Mouse (Mus musculus) forebrain, embryonic 11.5 days (tissue): ENCODE data around the gene Hmgb2. TPM values are rescaled to one million over a fixed set of nuclear protein-coding genes. Genes with fewer than 3 reads are reported as not detected.

Source experiments
- ATAC-seq: fragments of 200-750 bp; cut with Nextera tagmentation; replicated peaks from 2 replicates; pipeline ENCODE4 v1.8.0; 2017; ENCODE audit warnings: moderate TSS enrichment; ENCODE audit not compliant: low FRiP score
- DNase-seq: peaks from one replicate; pipeline ENCODE4 v3.0.0-alpha.2; 2017; ENCODE audit warnings: low spot score
- H3K27ac ChIP-seq: fragments of 300-500 bp; sonication (generic); 2 replicates; pipeline ENCODE4 v1.5.1; 2014; ENCODE audit warnings: low read depth, low read length
- H3K27me3 ChIP-seq: fragments of 300-500 bp; sonication (generic); 2 replicates; pipeline ENCODE4 v1.6.1; 2014; ENCODE audit warnings: mild to moderate bottlenecking, low read length, mixed read lengths; ENCODE audit not compliant: control insufficient read depth, insufficient read depth
- H3K36me3 ChIP-seq: fragments of 300-500 bp; sonication (generic); 2 replicates; pipeline ENCODE4 v1.6.1; 2014; ENCODE audit warnings: mild to moderate bottlenecking, low read length, moderate library complexity, mixed read lengths; ENCODE audit not compliant: control insufficient read depth, insufficient read depth
- H3K4me1 ChIP-seq: fragments of 300-500 bp; sonication (generic); replicated peaks from 2 replicates; pipeline ENCODE4 v1.6.1; 2014; ENCODE audit warnings: low read length, mixed read lengths; ENCODE audit not compliant: control insufficient read depth, insufficient read depth
- H3K4me2 ChIP-seq: fragments of 300-500 bp; sonication (generic); 2 replicates; pipeline ENCODE4 v1.6.1; 2014; ENCODE audit warnings: low read depth, mild to moderate bottlenecking, low read length, moderate library complexity, mixed read lengths; ENCODE audit not compliant: severe bottlenecking
- H3K4me3 ChIP-seq: fragments of 300-500 bp; sonication (generic); 2 replicates; pipeline ENCODE4 v1.5.1; 2014; ENCODE audit warnings: low read depth, low read length
- H3K9ac ChIP-seq: fragments of 300-500 bp; sonication (generic); 2 replicates; pipeline ENCODE4 v1.6.1; 2014; ENCODE audit warnings: low read length
- H3K9me3 ChIP-seq: fragments of 300-500 bp; sonication (generic); 2 replicates; pipeline ENCODE4 v1.6.1; 2016; ENCODE audit warnings: low read length, mixed read lengths; ENCODE audit not compliant: control insufficient read depth
- WGBS: fragments of 180-500 bp; shearing (Covaris S2); extraction: QIAGEN DNeasy Blood & Tissue Kit; methylation state at CpG from one replicate; pipeline ENCODE4 v1.1.7; 2014; 5-methylcytosine and 5-hydroxymethylcytosine counted together
- polyA plus RNA-seq: library from polyadenylated mRNA; unstranded; fragments of >200 nt; fragmentation: Nextera tagmentation; extraction: Ambion mirVana; gene quantifications from 2 replicates; pipeline ENCODE4 v1.2.1, GENCODE M21; 2014

Gene Hmgb2
- polyA plus RNA-seq, 1 experiment from 2014 or later: 749 TPM

DNA sequence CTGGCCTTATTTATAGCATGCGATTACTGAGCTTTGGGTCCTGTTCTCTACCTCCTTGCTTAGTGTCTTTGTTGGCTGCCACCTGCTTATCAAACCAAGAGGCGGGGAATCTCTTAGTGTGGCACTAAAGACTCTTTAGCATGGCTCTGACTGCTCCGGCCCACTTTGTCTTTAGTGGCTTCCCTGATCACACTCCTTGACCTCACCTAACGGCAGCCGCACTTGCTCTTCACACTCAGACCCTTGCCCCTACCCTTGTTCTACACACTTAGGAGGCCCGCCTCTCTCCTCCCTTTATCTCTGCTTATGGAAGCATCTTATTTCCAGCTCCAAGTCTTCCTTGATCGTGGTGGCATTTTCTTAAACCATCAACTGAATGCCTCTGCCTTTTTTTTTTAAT lies 26.9 kb downstream of the Hmgb2 start:
- 80% methylated on average over 7 of the region's 7 CpGs for WGBS
- no peak overlapping the region for H3K4me2 ChIP-seq
- no peak for ATAC-seq
- no peaks in the 10 kb centered on the region for H3K36me3 ChIP-seq
- no peaks in the 10 kb centered on the region for H3K4me1 ChIP-seq
- H3K9me3 ChIP-seq: no peaks in the 10 kb centered on the region
- H3K27ac ChIP-seq: no peak overlapping the region
- H3K4me3 ChIP-seq: no peak overlapping the region
- no peak overlapping the region for H3K9ac ChIP-seq
- H3K27me3 ChIP-seq: no peaks in the 10 kb centered on the region
- DNase-seq: no peak

DNA sequence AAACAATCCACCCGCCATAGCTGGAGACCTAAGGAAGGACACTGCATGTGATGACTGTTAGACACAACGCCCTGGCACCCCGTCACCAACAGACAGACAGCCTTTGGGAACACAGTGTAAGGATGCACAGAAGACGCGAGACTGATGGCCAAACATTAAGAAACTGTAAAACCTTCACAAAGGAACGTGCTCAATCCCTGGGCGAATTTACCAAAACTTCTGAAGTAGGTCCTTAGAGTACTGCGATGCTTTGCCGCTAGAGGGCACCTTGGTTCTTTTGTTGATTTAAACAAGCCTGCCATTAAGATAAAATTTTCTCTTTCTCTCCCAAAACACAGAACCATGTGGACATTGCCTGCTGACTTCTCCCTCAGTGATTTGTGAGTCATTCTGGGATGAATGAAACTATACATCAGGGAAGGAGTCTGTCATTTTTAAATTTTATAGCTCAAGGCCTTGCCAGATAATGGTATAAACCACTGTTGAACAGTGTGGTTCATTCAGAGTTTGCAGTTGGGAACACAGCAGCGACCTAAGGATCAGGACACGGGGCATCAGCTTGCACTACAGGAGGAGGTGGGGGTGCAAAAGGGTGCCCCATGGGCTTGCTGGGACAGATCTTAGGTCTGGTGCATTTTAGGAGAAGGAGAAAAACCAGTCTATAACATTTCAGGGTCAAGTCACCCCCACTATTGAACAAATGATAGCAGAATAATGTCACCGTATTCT lies 28.6 kb downstream of the Hmgb2 start:
- H3K4me2 ChIP-seq: no peak overlapping the region
- no peak overlapping the region for H3K4me3 ChIP-seq
- H3K36me3 ChIP-seq: no peaks in the 10 kb centered on the region
- no peak overlapping the region for H3K27ac ChIP-seq
- H3K4me1 ChIP-seq: no peaks in the 10 kb centered on the region
- no peak overlapping the region for H3K9ac ChIP-seq
- peak; percentile 44 for ATAC-seq
- no peaks in the 10 kb centered on the region for H3K27me3 ChIP-seq
- WGBS: 44% methylated on average over 12 of the region's 12 CpGs
- DNase-seq: peak; percentile 78
- no peaks in the 10 kb centered on the region for H3K9me3 ChIP-seq

- no peak overlapping the region for H3K9ac ChIP-seq
- ATAC-seq (no peak), DNase-seq (no peak)
- no peaks in the 10 kb centered on the region for H3K9me3 ChIP-seq
- H3K27me3 ChIP-seq: no peaks in the 10 kb centered on the region
- no peak overlapping the region for H3K27ac ChIP-seq
- no peak overlapping the region for H3K4me3 ChIP-seq
- WGBS: 96% methylated on average over 11 of the region's 11 CpGs
- no peaks in the 10 kb centered on the region for H3K36me3 ChIP-seq
- no peak overlapping the region for H3K4me2 ChIP-seq
- H3K4me1 ChIP-seq: no peaks in the 10 kb centered on the region
Observed at GRCm38 (mm10) chr8:57540951-57541350, 29.2 kb downstream of the Hmgb2 start.

- Histone ChIP-seq H3K27ac (no peak overlapping the region), H3K36me3 (no peaks in the 10 kb centered on the region), H3K9me3 (no peaks in the 10 kb centered on the region), H3K4me3 (no peak overlapping the region), H3K9ac (no peak overlapping the region), H3K27me3 (no peaks in the 10 kb centered on the region), H3K4me2 (no peak overlapping the region), H3K4me1 (no peaks in the 10 kb centered on the region)
- ATAC-seq (no peak), DNase-seq (no peak)
- 89% methylated on average over 9 of the region's 9 CpGs for WGBS
Observed at GRCm38 (mm10) chr8:57541405-57541804, 29.7 kb downstream of the Hmgb2 start.

- Histone ChIP-seq H3K27me3 (no peaks in the 10 kb centered on the region), H3K9me3 (no peaks in the 10 kb centered on the region), H3K9ac (no peak overlapping the region), H3K27ac (no peak overlapping the region), H3K4me3 (no peak overlapping the region), H3K4me1 (no peaks in the 10 kb centered on the region), H3K36me3 (no peaks in the 10 kb centered on the region), H3K4me2 (no peak overlapping the region)
- DNase-seq: no peak
- ATAC-seq: no peak
- 88% methylated on average over 3 of the region's 3 CpGs for WGBS
Observed at GRCm38 (mm10) chr8:57546401-57546800, 34.7 kb downstream of the Hmgb2 start.

- no peaks in the 10 kb centered on the region for H3K4me1 ChIP-seq
- no peaks in the 10 kb centered on the region for H3K27me3 ChIP-seq
- H3K9ac ChIP-seq: no peak overlapping the region
- ATAC-seq: no peak
- H3K27ac ChIP-seq: no peak overlapping the region
- no peak for DNase-seq
- 93% methylated on average over 3 of the region's 3 CpGs for WGBS
- no peak overlapping the region for H3K4me3 ChIP-seq
- H3K4me2 ChIP-seq: no peak overlapping the region
- H3K36me3 ChIP-seq: no peaks in the 10 kb centered on the region
- H3K9me3 ChIP-seq: no peaks in the 10 kb centered on the region
Observed at GRCm38 (mm10) chr8:57546834-57547233, 35.1 kb downstream of the Hmgb2 start.

DNA sequence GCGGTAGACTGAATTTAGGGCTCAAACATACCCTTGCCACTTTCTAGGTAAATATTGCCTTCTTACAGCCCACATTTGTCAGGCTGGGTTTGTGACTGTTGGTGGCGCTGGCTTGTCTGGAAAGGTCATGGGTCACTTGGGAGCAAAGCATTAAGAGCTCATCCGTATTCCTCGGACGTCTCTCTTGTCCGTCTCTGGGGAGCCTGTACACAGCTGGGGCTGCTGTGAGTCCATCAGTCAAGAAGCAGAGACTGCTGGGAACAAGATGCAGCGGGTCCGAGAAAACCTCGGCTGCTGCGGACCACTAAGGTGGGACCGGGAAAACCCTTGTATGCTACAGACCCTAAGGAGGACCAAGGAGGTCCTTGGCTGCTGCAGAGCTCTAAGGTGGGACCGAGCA lies 35.9 kb downstream of the Hmgb2 start:
- no peak overlapping the region for H3K4me2 ChIP-seq
- no peaks in the 10 kb centered on the region for H3K9me3 ChIP-seq
- H3K4me1 ChIP-seq: no peaks in the 10 kb centered on the region
- H3K36me3 ChIP-seq: no peaks in the 10 kb centered on the region
- H3K9ac ChIP-seq: no peak overlapping the region
- H3K4me3 ChIP-seq: no peak overlapping the region
- no peak overlapping the region for H3K27ac ChIP-seq
- WGBS: 90% methylated on average over 12 of the region's 12 CpGs
- H3K27me3 ChIP-seq: no peaks in the 10 kb centered on the region
- DNase-seq (no peak), ATAC-seq (no peak)

- H3K4me2 ChIP-seq: no peak overlapping the region
- H3K4me3 ChIP-seq: no peak overlapping the region
- H3K27me3 ChIP-seq: no peaks in the 10 kb centered on the region
- DNase-seq (no peak), ATAC-seq (no peak)
- H3K27ac ChIP-seq: no peak overlapping the region
- H3K4me1 ChIP-seq: no peaks in the 10 kb centered on the region
- no peaks in the 10 kb centered on the region for H3K36me3 ChIP-seq
- WGBS: 90% methylated on average over 14 of the region's 14 CpGs
- no peaks in the 10 kb centered on the region for H3K9me3 ChIP-seq
- no peak overlapping the region for H3K9ac ChIP-seq
Observed at GRCm38 (mm10) chr8:57552102-57553032, 40.7 kb downstream of the Hmgb2 start.
